Mouse (Mus musculus) lung, postnatal 4 days (tissue): ENCODE results near the gene Hs2st1.

ENCODE experiments used
- DNase-seq, 2 experiments: peaks; one replicate each; pipeline ENCODE4 v3.0.0; 2021

Gene Hs2st1

GRCm38 (mm10) chr3:144550659-144551058 is 19.3 kb downstream of the Hs2st1 start:
- no peak for DNase-seq

GRCm38 (mm10) chr3:144550036-144550435 is 19.9 kb downstream of the Hs2st1 start:
- no peak for DNase-seq

GRCm38 (mm10) chr3:144548186-144548845 is 21.7 kb downstream of the Hs2st1 start:
- DNase-seq = no peak

- DNase-seq = no peak
Measured at GRCm38 (mm10) chr3:144546490-144546889, 23.5 kb downstream of the Hs2st1 start.

GRCm38 (mm10) chr3:144545832-144546231 is 24.1 kb downstream of the Hs2st1 start:
- DNase-seq = no peak

GRCm38 (mm10) chr3:144545152-144545551 is 24.8 kb downstream of the Hs2st1 start:
- no peak for DNase-seq

- DNase-seq = peak; percentile 41 to 73
Measured at GRCm38 (mm10) chr3:144541906-144542438, 28.0 kb downstream of the Hs2st1 start.

GRCm38 (mm10) chr3:144540805-144541204 is 29.2 kb downstream of the Hs2st1 start:
- DNase-seq = no peak

GRCm38 (mm10) chr3:144539051-144539450 is 30.9 kb downstream of the Hs2st1 start:
- DNase-seq = no peak

GRCm38 (mm10) chr3:144537078-144537855 is 32.7 kb downstream of the Hs2st1 start:
- peak in 1 of 2 experiments; percentile 41 for DNase-seq

- no peak for DNase-seq
Measured at GRCm38 (mm10) chr3:144535056-144535455, 34.9 kb downstream of the Hs2st1 start.

GRCm38 (mm10) chr3:144531023-144531422 is 39.0 kb downstream of the Hs2st1 start:
- no peak for DNase-seq

- no peak for DNase-seq
Measured at GRCm38 (mm10) chr3:144527918-144528317, 42.1 kb downstream of the Hs2st1 start.

- DNase-seq = no peak
Measured at GRCm38 (mm10) chr3:144519581-144520272, 50.3 kb downstream of the Hs2st1 start.

- DNase-seq = no peak
Measured at GRCm38 (mm10) chr3:144518917-144519316, 51.1 kb downstream of the Hs2st1 start.

GRCm38 (mm10) chr3:144515286-144515685 is 54.7 kb downstream of the Hs2st1 start:
- no peak for DNase-seq

GRCm38 (mm10) chr3:144514122-144514505 is 55.9 kb downstream of the Hs2st1 start:
- no peak for DNase-seq

- no peak for DNase-seq
Measured at GRCm38 (mm10) chr3:144513169-144514121, 56.5 kb downstream of the Hs2st1 start.

GRCm38 (mm10) chr3:144510724-144511123 is 59.3 kb downstream of the Hs2st1 start:
- DNase-seq = no peak

- no peak for DNase-seq
Measured at GRCm38 (mm10) chr3:144508342-144508741, 61.6 kb downstream of the Hs2st1 start.

GRCm38 (mm10) chr3:144507885-144508284 is 62.1 kb downstream of the Hs2st1 start:
- no peak for DNase-seq

- DNase-seq = no peak
Measured at GRCm38 (mm10) chr3:144506213-144506612, 63.8 kb downstream of the Hs2st1 start.
